Comparison of ENCODE assay signal across 8 mouse cellular contexts in genomic region chr19:37696603-37697334, GRCm38 (mm10). TPM values are rescaled to one million over a fixed set of nuclear protein-coding genes. Genes with fewer than 3 reads are reported as not detected.
A peak's percentile ranks its signal among the peaks of the same experiment; 100 is the strongest.
DNase-seq lines count a peak whose midpoint lies in the region; ATAC-seq lines count a peak whose summit lies in the region.
"Had no signal": no experiment of that assay in that cellular context is flagged by ENCODE, and none has a peak within 500 bp of the region (broad histone marks: within the 10 kb centered on the region; RNA-seq: fewer than 3 reads in every experiment).

No protein-coding gene starts in this region.

- peak; percentile 44 for DNase-seq in hindbrain, embryonic 10.5 days (ENCODE audit: low spot score)
- no peak for DNase-seq in ovary, postnatal 14 days (ENCODE audit: low spot score)
- no peak for DNase-seq in adrenal gland, adult 18-20 months (ENCODE audit: low spot score in 2 of 2)
- no peak for DNase-seq in left cerebral cortex, postnatal 14 days (ENCODE audit: low spot score in 2 of 2)
- DNase-seq: cerebellum, postnatal 25 days had no signal

- peaks cover 5% of the 10 kb centered on the region; the same call in 1 of the 2 replicates for H3K9me3 ChIP-seq in megakaryocyte, embryonic 14.5 days
- no peaks in the 10 kb centered on the region for H3K9me3 ChIP-seq in hindbrain, embryonic 10.5 days
- H3K9me3 ChIP-seq in liver, embryonic 15.5 days (replicated peaks) = no peaks in the 10 kb centered on the region

- intact Hi-C loops in left cerebral cortex, postnatal 14 days (cut with DNase I) = no loop called here

- peaks cover 57% of the 10 kb centered on the region for H3K36me3 ChIP-seq in megakaryocyte, embryonic 14.5 days (replicated peaks; ENCODE audit: low read length)
- H3K36me3 ChIP-seq in hindbrain, embryonic 10.5 days = no peaks in the 10 kb centered on the region
- no peaks in the 10 kb centered on the region for H3K36me3 ChIP-seq in liver, embryonic 15.5 days (replicated peaks)

- peak overlapping the region; percentile 58 for H3K4me2 ChIP-seq in liver, embryonic 15.5 days

- no peak for ATAC-seq in megakaryocyte, adult 5-6 weeks (ENCODE audit: poor library complexity, severe bottlenecking)
- no peak for ATAC-seq in liver, embryonic 15.5 days (ENCODE audit: insufficient read depth)

- WGBS in hindbrain, embryonic 10.5 days = 3% methylated on average over 22 of the region's 22 CpGs
- 3% methylated on average over 22 of the region's 22 CpGs for WGBS in liver, embryonic 15.5 days (ENCODE audit: insufficient replicate concordance)

- H3K4me3 ChIP-seq in megakaryocyte, embryonic 14.5 days (replicated peaks) = peak overlapping the region; percentile 81
- peak overlapping the region; percentile 51 for H3K4me3 ChIP-seq in hindbrain, embryonic 10.5 days
- H3K4me3 ChIP-seq in liver, embryonic 15.5 days (replicated peaks) = peak overlapping the region; percentile 28

- H3K27me3 ChIP-seq in megakaryocyte, embryonic 14.5 days (replicated peaks) = peaks cover 94% of the 10 kb centered on the region
- peaks cover 100% of the 10 kb centered on the region for H3K27me3 ChIP-seq in hindbrain, embryonic 10.5 days (ENCODE audit: insufficient read depth, poor library complexity, severe bottlenecking)
- peaks cover 99% of the 10 kb centered on the region for H3K27me3 ChIP-seq in liver, embryonic 15.5 days

- H3K27ac ChIP-seq in hindbrain, embryonic 10.5 days = no peak overlapping the region
- no peak overlapping the region for H3K27ac ChIP-seq in liver, embryonic 15.5 days (replicated peaks)

- no peak overlapping the region for H3K9ac ChIP-seq in liver, embryonic 15.5 days

- H3K4me1 ChIP-seq in megakaryocyte, embryonic 14.5 days = peaks cover 54% of the 10 kb centered on the region
- peaks cover 50% of the 10 kb centered on the region for H3K4me1 ChIP-seq in hindbrain, embryonic 10.5 days (replicated peaks)
- H3K4me1 ChIP-seq in liver, embryonic 15.5 days (replicated peaks) = peaks cover 34% of the 10 kb centered on the region

RNA-seq across cellular contexts. Expression of gene Cyp26a1, which starts 0.8 kb away (rescaled TPM):
- polyA plus RNA-seq in megakaryocyte, embryonic 14.5 days (2012; ENCODE audit: insufficient read depth, low replicate concordance) = 1.3 TPM in 1 of 2 replicates, not detected in the other
- not detected in 2 replicates for total RNA-seq in megakaryocyte, adult 5-6 weeks (2015)
- 0.37 TPM in 1 of 2 replicates, not detected in the other for total RNA-seq in megakaryocyte, adult 5-6 weeks (2017)
- 39.8 and 42.5 TPM in 2 replicates for polyA plus RNA-seq in hindbrain, embryonic 10.5 days (2016; fragmentation: Nextera tagmentation; extraction: Ambion mirVana)
- 0.16 and 0.20 TPM in 2 replicates for polyA plus RNA-seq in liver, embryonic 15.5 days (2015; fragmentation: Nextera tagmentation; extraction: Ambion mirVana)
- total RNA-seq in adrenal gland, adult 18-20 months (2021) = not detected
- under 1 TPM in 1 of 2 experiments, not detected in 1; 0.25 TPM for total RNA-seq in left cerebral cortex, postnatal 14 days (2021)

RNA-seq across cellular contexts. Expression of gene Cyp26c1, which starts 11.4 kb away (rescaled TPM):
- 2.0 TPM in 1 of 2 replicates, not detected in the other for polyA plus RNA-seq in megakaryocyte, embryonic 14.5 days (2012; ENCODE audit: insufficient read depth, low replicate concordance)
- not detected in 2 replicates for total RNA-seq in megakaryocyte, adult 5-6 weeks (2015)
- not detected in 2 replicates for total RNA-seq in megakaryocyte, adult 5-6 weeks (2017)
- polyA plus RNA-seq in hindbrain, embryonic 10.5 days (2016; fragmentation: Nextera tagmentation; extraction: Ambion mirVana) = 10.0 and 10.1 TPM in 2 replicates
- polyA plus RNA-seq in liver, embryonic 15.5 days (2015; fragmentation: Nextera tagmentation; extraction: Ambion mirVana) = not detected in 2 replicates
- not detected for total RNA-seq in adrenal gland, adult 18-20 months (2021)
- not detected for total RNA-seq in left cerebral cortex, postnatal 14 days (2021)

Comparison
In these comparisons a context has a peak if more than half of its experiments do, and no peak if none do; other contexts are left out.
1. H3K4me3 ChIP-seq: peak in every context shown above with its lines; median percentile 81 in megakaryocyte, embryonic 14.5 days; 51 in hindbrain, embryonic 10.5 days; 28 in liver, embryonic 15.5 days.